Mouse (Mus musculus) liver, embryonic 14.5 days (tissue): Measurements from ENCODE around the gene Shisal1. TPM values are rescaled to one million over a fixed set of nuclear protein-coding genes. Genes with fewer than 3 reads are reported as not detected.

Source experiments
- ATAC-seq: fragments of 200-750 bp; cut with Nextera tagmentation; 2 replicates; pipeline ENCODE4 v1.8.0; 2017; ENCODE audit warnings: moderate number of reproducible peaks, mild to moderate bottlenecking, moderate library complexity; ENCODE audit not compliant: insufficient read depth
- DNase-seq, 3 experiments: peaks; one replicate each; pipeline ENCODE4 v3.0.0-alpha.2; 2012 to 2013; ENCODE audit warnings: low read depth in 3 of 3, low spot score in 3 of 3
- H3K27ac ChIP-seq: fragments of 300-500 bp; sonication (generic); 2 replicates; pipeline ENCODE4 v1.5.1; 2014; ENCODE audit warnings: moderate library complexity, mild to moderate bottlenecking, control low read depth, inconsistent platforms
- H3K27me3 ChIP-seq: fragments of 300-500 bp; sonication (generic); 2 replicates; pipeline ENCODE4 v1.6.1; 2014; ENCODE audit warnings: mild to moderate bottlenecking, low read length, moderate library complexity; ENCODE audit not compliant: control insufficient read depth, insufficient read depth
- H3K36me3 ChIP-seq: fragments of 300-500 bp; sonication (generic); replicated peaks from 2 replicates; pipeline ENCODE4 v1.6.1; 2014; ENCODE audit warnings: low read depth; ENCODE audit not compliant: control insufficient read depth, insufficient read depth
- H3K4me1 ChIP-seq, 2 experiments: fragments of 200-500 bp in 1 of 2; fragments of 300-500 bp in 1 of 2; sonication (generic) in 1 of 2; replicated peaks; 2 replicates each; pipeline ENCODE4 v1.6.1; 2012 to 2014; ENCODE audit warnings: antibody characterized with exemption in 1 of 2, inconsistent platforms in 1 of 2, low read length in 1 of 2; ENCODE audit not compliant: control insufficient read depth in 2 of 2, insufficient read depth in 2 of 2
- H3K4me2 ChIP-seq: fragments of 300-500 bp; sonication (generic); 2 replicates; pipeline ENCODE4 v1.6.1; 2014; ENCODE audit warnings: low read depth, mild to moderate bottlenecking, control low read depth, moderate library complexity
- H3K4me3 ChIP-seq, 2 experiments: fragments of 200-500 bp in 1 of 2; fragments of 300-500 bp in 1 of 2; sonication (generic) in 1 of 2; 2 replicates each; pipeline ENCODE4 v1.5.1; 2012 to 2014; ENCODE audit warnings: low read depth in 2 of 2, low read length in 2 of 2, mild to moderate bottlenecking in 2 of 2, control low read depth in 1 of 2, inconsistent platforms in 1 of 2, moderate library complexity in 1 of 2; ENCODE audit not compliant: insufficient read depth in 1 of 2
- H3K9ac ChIP-seq: fragments of 300-500 bp; sonication (generic); replicated peaks from 2 replicates; pipeline ENCODE4 v1.6.1; 2014; ENCODE audit warnings: mild to moderate bottlenecking, control low read depth, moderate library complexity
- H3K9me3 ChIP-seq: fragments of 300-500 bp; sonication (generic); 2 replicates; pipeline ENCODE4 v1.6.1; 2016; ENCODE audit warnings: low read length, mixed read lengths; ENCODE audit not compliant: control insufficient read depth
- CTCF ChIP-seq: IDR thresholded peaks from 2 replicates; pipeline ENCODE4 v1.5.1; 2016; ENCODE audit warnings: antibody characterized with exemption, low read depth, control low read depth
- EP300 ChIP-seq: IDR thresholded peaks from 2 replicates; pipeline ENCODE4 v1.6.1; 2016; ENCODE audit warnings: antibody characterized with exemption, low read depth
- WGBS: fragments of 180-500 bp; shearing (Covaris S2); extraction: QIAGEN DNeasy Blood & Tissue Kit; methylation state at CpG from one replicate; pipeline ENCODE4 v1.1.7; 2014; ENCODE audit not compliant: insufficient replicate concordance; 5-methylcytosine and 5-hydroxymethylcytosine counted together
- polyA plus RNA-seq, 2 experiments: library from polyadenylated mRNA; depleted of rRNA in 1 of 2; stranded (reverse) in 1 of 2; unstranded in 1 of 2; fragments of >200 nt; fragmentation: Nextera tagmentation in 1 of 2; extraction: Ambion mirVana in 1 of 2; gene quantifications; 2 replicates each; pipeline versions ENCODE4 v1.2.1 to v1.2.3; 2012 to 2014

Gene Shisal1
- polyA plus RNA-seq, 2 experiments = 0.07 TPM; not detected in 1

- H3K27ac ChIP-seq = no peak overlapping the region
- H3K36me3 ChIP-seq = no peaks in the 10 kb centered on the region
- H3K4me3 ChIP-seq = no peak overlapping the region
- no peaks in the 10 kb centered on the region for H3K9me3 ChIP-seq
- no peaks in the 10 kb centered on the region for H3K27me3 ChIP-seq
- H3K9ac ChIP-seq = no peak overlapping the region
- TF ChIP-seq EP300 (no peak), CTCF (no peak)
- ATAC-seq (no peak), DNase-seq (no peak)
- 22% methylated on average over 8 of the region's 8 CpGs for WGBS
- H3K4me2 ChIP-seq = no peak overlapping the region
- H3K4me1 ChIP-seq = no peaks in the 10 kb centered on the region; a peak in 1 of 4 replicates
Measured at GRCm38 (mm10) chr15:84469391-84469790, 22.5 kb upstream of the Shisal1 start.

- H3K27me3 ChIP-seq = no peaks in the 10 kb centered on the region
- H3K9me3 ChIP-seq = no peaks in the 10 kb centered on the region
- no peaks in the 10 kb centered on the region; a peak in 1 of 4 replicates for H3K4me1 ChIP-seq
- no peaks in the 10 kb centered on the region for H3K36me3 ChIP-seq
- DNase-seq = no peak
- no peak for TF ChIP-seq CTCF
- TF ChIP-seq EP300 = no peak
- 45% methylated on average over 5 of the region's 5 CpGs for WGBS
- no peak overlapping the region for H3K4me3 ChIP-seq
- ATAC-seq = no peak
- no peak overlapping the region for H3K27ac ChIP-seq
- no peak overlapping the region for H3K9ac ChIP-seq
- no peak overlapping the region for H3K4me2 ChIP-seq
Measured at GRCm38 (mm10) chr15:84467761-84468160, 20.9 kb upstream of the Shisal1 start.

DNA sequence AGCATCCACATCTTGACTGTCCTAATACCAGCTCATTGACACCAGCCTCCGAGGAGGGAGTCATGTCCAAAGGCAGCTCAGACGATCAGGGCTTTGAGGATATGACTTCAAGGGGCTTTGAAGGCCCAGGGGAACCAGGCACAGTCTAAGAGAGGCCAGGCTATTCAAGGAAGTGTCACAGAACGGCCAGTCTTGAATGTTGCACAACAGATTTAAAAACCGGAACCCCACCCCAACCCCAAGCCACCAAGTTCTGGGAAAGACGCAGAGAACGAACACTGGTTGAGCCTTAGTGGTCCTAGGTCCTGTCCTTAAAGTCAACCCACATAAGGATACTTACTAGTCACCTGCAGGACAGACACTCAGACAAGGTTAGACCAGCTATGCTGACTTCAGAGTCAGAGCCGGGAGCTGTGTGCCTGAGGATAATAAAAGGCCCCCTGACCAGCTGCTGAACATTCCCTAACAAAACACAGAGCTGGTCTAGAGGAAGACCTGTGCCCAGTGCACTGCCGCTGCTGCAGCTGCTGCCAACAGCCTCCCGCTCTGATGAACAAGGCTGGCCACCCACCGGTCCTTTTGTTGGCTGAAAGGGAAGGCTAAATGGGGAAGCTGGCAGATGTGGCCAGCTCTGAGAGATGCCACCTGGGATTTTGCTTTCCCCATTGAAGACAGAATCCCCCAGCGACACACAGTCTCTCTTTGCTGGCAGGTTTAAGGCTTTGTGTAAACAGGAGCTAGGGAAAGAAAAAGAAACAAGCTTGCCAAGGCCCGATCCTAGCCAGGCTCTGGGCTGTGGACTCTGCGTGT is 19.8 kb upstream of the Shisal1 start:
- DNase-seq (no peak), ATAC-seq (no peak)
- Histone ChIP-seq H3K9me3 (no peaks in the 10 kb centered on the region), H3K4me2 (no peak overlapping the region), H3K27me3 (no peaks in the 10 kb centered on the region), H3K4me1 (no peaks in the 10 kb centered on the region; a peak in 1 of 4 replicates), H3K36me3 (no peaks in the 10 kb centered on the region), H3K9ac (no peak overlapping the region), H3K4me3 (no peak overlapping the region), H3K27ac (no peak overlapping the region)
- WGBS = 34% methylated on average over 13 of the region's 13 CpGs
- TF ChIP-seq EP300 (no peak), CTCF (no peak)

DNA sequence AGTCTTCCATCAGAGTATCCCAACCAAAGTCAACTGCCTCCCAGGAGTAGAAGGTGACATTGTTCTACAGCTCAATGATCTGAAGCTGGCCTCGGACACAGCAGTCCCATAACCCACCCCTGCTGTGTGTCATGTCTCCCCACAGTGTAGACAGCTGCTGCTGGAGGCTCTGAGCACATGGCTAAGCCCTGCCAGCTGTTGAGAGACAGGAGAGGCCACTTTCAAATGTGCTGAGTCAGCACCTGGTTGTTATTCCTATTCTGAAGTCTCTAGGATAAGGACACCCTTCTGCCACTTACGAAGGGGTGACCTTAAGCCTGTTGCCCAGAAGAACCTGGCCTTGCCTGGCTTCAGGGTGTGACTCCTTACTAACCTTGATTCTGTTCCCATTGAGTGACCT is 14.5 kb upstream of the Shisal1 start:
- no peaks in the 10 kb centered on the region for H3K36me3 ChIP-seq
- no peak for ATAC-seq

GRCm38 (mm10) chr15:84458983-84459382 is 12.1 kb upstream of the Shisal1 start:
- ATAC-seq = no peak
- Histone ChIP-seq H3K27me3 (no peaks in the 10 kb centered on the region), H3K27ac (no peak overlapping the region), H3K4me3 (no peak overlapping the region), H3K36me3 (no peaks in the 10 kb centered on the region), H3K4me2 (no peak overlapping the region), H3K9me3 (no peaks in the 10 kb centered on the region), H3K9ac (no peak overlapping the region), H3K4me1 (no peaks in the 10 kb centered on the region)
- TF ChIP-seq EP300 = no peak
- no peak for TF ChIP-seq CTCF
- DNase-seq = no peak
- 56% methylated on average over 6 of the region's 6 CpGs for WGBS

More for the DNA sequence above, 14.5 kb upstream of the Shisal1 start:
- Histone ChIP-seq H3K4me2 (no peak overlapping the region), H3K27ac (no peak overlapping the region), H3K4me3 (no peak overlapping the region), H3K27me3 (no peaks in the 10 kb centered on the region), H3K9ac (no peak overlapping the region), H3K9me3 (no peaks in the 10 kb centered on the region), H3K4me1 (no peaks in the 10 kb centered on the region; a peak in 1 of 4 replicates)
- TF ChIP-seq EP300 (no peak), CTCF (no peak)
- WGBS = 47% methylated on average over 2 of the region's 2 CpGs
- DNase-seq = no peak
